Comparison of ENCODE assay signal across 8 mouse cellular contexts in the genomic region with DNA sequence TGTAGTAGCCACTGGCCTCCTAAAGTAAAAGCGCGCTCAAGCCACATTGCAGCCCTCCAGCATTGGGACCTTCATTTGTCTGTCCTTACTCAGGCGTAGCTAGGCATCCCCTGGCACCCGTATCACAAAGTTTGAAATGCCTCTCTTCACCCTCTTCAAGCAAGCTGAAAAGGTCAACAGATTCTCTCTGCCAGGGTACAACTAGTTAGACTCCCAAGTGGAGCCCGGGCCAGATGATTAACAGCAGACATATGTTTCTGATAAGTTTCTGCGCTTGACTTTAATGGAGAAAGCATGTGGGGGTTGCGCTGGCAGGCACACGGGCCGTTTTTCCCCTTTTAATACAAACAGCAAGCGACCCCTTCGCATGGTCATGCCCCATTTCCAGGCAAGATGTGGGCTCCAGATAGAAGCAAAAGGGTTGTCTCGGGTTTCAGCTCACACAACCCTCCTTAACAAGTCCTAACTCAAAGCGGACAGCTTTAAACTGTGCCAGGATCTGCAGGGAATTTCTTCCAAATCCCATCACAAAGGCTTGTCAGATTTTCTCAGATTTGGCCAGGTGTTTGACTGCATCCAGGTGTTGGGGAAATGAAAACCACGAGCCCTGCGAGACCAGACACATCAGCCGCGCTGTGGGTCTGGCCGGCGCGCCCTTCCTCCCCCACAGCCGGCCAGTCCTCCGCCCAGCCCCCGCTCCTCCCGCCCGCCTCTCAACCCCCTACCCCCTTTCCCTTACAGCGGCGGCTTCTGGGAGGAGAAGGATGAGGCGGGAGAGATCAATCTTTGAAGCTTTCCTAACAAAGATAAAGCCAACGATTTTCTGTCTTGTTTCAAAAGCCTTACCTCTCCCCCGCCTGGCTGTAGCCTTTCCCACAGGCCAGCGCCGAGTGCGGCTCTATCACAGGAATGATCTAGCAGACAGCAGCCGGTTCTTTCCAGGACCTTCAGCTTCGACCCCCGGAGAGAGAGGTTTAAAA. TPM values are rescaled to one million over a fixed set of nuclear protein-coding genes. Genes with fewer than 3 reads are reported as not detected.
DNase-seq lines count a peak whose midpoint lies in the region; ATAC-seq and TF ChIP-seq lines count a peak whose summit lies in the region.

No protein-coding gene starts in this region.

- no peaks in the 10 kb centered on the region for H3K9me3 ChIP-seq in heart, embryonic 15.5 days (replicated peaks)
- H3K9me3 ChIP-seq in limb, embryonic 10.5 days (replicated peaks), result no peaks in the 10 kb centered on the region

- H3K36me3 ChIP-seq in thymus, adult 2 months (ENCODE audit: control insufficient read depth, insufficient read depth, low read length), result no peaks in the 10 kb centered on the region
- H3K36me3 ChIP-seq in heart, embryonic 15.5 days, result no peaks in the 10 kb centered on the region
- H3K36me3 ChIP-seq in limb, embryonic 10.5 days, result peaks cover 8% of the 10 kb centered on the region; the same call in 1 of the 2 replicates

- H3K4me3 ChIP-seq in thymus, adult 2 months (ENCODE audit: control insufficient read depth, insufficient read depth, low read length), result no peak overlapping the region
- H3K4me3 ChIP-seq in heart, embryonic 15.5 days, result peak overlapping the region; percentile 32
- peak overlapping the region; percentile 79 for H3K4me3 ChIP-seq in limb, embryonic 10.5 days

- no peak overlapping the region for H3K27ac ChIP-seq in thymus, adult 2 months (ENCODE audit: control insufficient read depth, insufficient read depth, low read length)
- H3K27ac ChIP-seq in heart, embryonic 15.5 days, result peak overlapping the region; percentile 55
- peak overlapping the region; percentile 97 for H3K27ac ChIP-seq in limb, embryonic 10.5 days

- WGBS in thymus, adult 2 months, result 16% methylated on average over 36 of the region's 36 CpGs
- WGBS in heart, embryonic 15.5 days, result 6% methylated on average over 36 of the region's 36 CpGs
- WGBS in limb, embryonic 10.5 days, result 1% methylated on average over 36 of the region's 36 CpGs

- no peak for ATAC-seq in heart, embryonic 15.5 days (replicated peaks; ENCODE audit: insufficient number of reproducible peaks, insufficient read depth, low FRiP score, low read depth)

- TF ChIP-seq POLR2A in thymus, adult 2 months (IDR thresholded peaks at IDR 0.05; ENCODE audit: control insufficient read depth, extremely low read depth, insufficient read depth, low read length, poor library complexity), result no peak

- H3K9ac ChIP-seq in heart, embryonic 15.5 days, result peak overlapping the region; percentile 39

- peak overlapping the region; percentile 63 for H3K4me2 ChIP-seq in heart, embryonic 15.5 days

- DNase-seq in thymus, postnatal 4 days, result peak; percentile 27
- no peak for DNase-seq in thymus, adult 2 months
- DNase-seq in embryo, embryonic 10.5 days (ENCODE audit: low spot score), result peak; percentile 88
- peak; percentile 88 for DNase-seq in limb, embryonic 10.5 days (ENCODE audit: low spot score)
- peak; percentile 85 for DNase-seq in neural tube, embryonic 10.5 days (ENCODE audit: extremely low spot score, low spot score)
- no peak for DNase-seq in right cerebral cortex, postnatal 10 days (ENCODE audit: low spot score in 2 of 2)
- no peak for DNase-seq in left cerebral cortex, adult 11 months (ENCODE audit: low spot score)

- TF ChIP-seq CTCF in thymus, adult 2 months (IDR thresholded peaks at IDR 0.05; ENCODE audit: borderline replicate concordance, control insufficient read depth, extremely low read depth, insufficient read depth, low read length, poor library complexity), result no peak

- H3K4me1 ChIP-seq in thymus, adult 2 months (replicated peaks; ENCODE audit: control insufficient read depth, insufficient read depth, low read length), result peaks cover 44% of the 10 kb centered on the region
- peaks cover 35% of the 10 kb centered on the region for H3K4me1 ChIP-seq in heart, embryonic 15.5 days (replicated peaks)
- H3K4me1 ChIP-seq in limb, embryonic 10.5 days, result peaks cover 63% of the 10 kb centered on the region

- peaks cover 24% of the 10 kb centered on the region for H3K27me3 ChIP-seq in thymus, adult 2 months (ENCODE audit: control insufficient read depth, insufficient read depth, low read length)
- peaks cover 6% of the 10 kb centered on the region; the same call in 1 of the 2 replicates for H3K27me3 ChIP-seq in heart, embryonic 15.5 days
- H3K27me3 ChIP-seq in limb, embryonic 10.5 days (ENCODE audit: low read depth, poor library complexity, severe bottlenecking), result no peaks in the 10 kb centered on the region

RNA-seq across cellular contexts. Expression of gene Hes1, which starts 4.1 kb away (rescaled TPM):
- polyA plus RNA-seq in thymus, adult 2 months (2012; rRNA removed), result 33.4 and 40.6 TPM in 2 replicates
- 23.2 and 29.0 TPM in 2 replicates for polyA plus RNA-seq in heart, embryonic 15.5 days (2015; fragmentation: Nextera tagmentation; extraction: Ambion mirVana)
- 39.5 and 45.5 TPM in 2 replicates for polyA plus RNA-seq in limb, embryonic 10.5 days (2016; fragmentation: Nextera tagmentation; extraction: Ambion mirVana)

Comparison
In these comparisons a context has a peak if more than half of its experiments do, and no peak if none do; other contexts are left out.
1. DNase-seq: peak in thymus, postnatal 4 days (single experiment), embryo, embryonic 10.5 days (single experiment), limb, embryonic 10.5 days (single experiment) and neural tube, embryonic 10.5 days (single experiment); none in thymus, adult 2 months (single experiment), right cerebral cortex, postnatal 10 days (0 of 2) and left cerebral cortex, adult 11 months (single experiment).